Mouse (Mus musculus) adrenal gland, adult 18-20 months (tissue): Measurements from ENCODE around the gene Kmt2a. TPM values are rescaled to one million over a fixed set of nuclear protein-coding genes. Genes with fewer than 3 reads are reported as not detected.

Source experiments
- DNase-seq, 2 experiments: peaks; one replicate each; pipeline ENCODE4 v3.0.0; 2021 to 2022; ENCODE audit warnings: low spot score in 2 of 2
- total RNA-seq, 2 experiments: library from RNA; stranded (reverse); gene quantifications; 1 replicate in 1 of 2; 2 replicates in 1 of 2; pipeline ENCODE4 v1.2.3; 2021

The Kmt2a gene
- total RNA-seq, 2 experiments from 2014 or later, result 27.2 to 32.1 TPM

DNA sequence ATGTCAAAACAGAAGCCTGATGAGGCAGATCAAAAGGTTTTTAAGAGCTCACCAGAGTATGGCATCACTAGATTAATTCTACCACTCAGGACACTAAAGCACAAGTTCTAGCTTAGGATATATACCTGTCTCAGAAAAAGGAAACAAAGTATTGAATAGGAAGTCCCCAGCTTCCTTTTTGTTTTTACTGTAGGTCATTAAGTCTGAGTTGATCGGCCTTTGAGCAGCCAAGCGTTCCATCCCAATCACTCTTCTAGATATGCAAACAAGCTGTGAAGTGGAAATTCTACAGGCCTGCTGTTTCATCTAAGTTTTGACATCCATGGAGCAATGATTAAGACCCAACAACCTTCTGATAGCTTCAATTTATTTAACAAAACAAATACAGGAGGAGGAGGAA lies 120.2 kb downstream of the Kmt2a start:
- no peak for DNase-seq

Other genes with a start within 250 kb of the Kmt2a start
- gene Treh, start 208.1 kb downstream of the Kmt2a start, total RNA-seq, result not detected
- gene Phldb1, start 146.1 kb downstream of the Kmt2a start, total RNA-seq, result 10 to 100 TPM; 24.1 to 60.8 TPM
- 100 to 1,000 TPM; 139 to 168 TPM for gene Arcn1, start 113.5 kb downstream of the Kmt2a start, total RNA-seq
- 10 to 100 TPM; 54.0 to 57.6 TPM for gene Ift46, start 113.4 kb downstream of the Kmt2a start, total RNA-seq
- gene Tmem25, start 82.0 kb downstream of the Kmt2a start, total RNA-seq, result 1 to 10 TPM; 4.2 to 8.3 TPM
- 1 to 10 TPM; 2.7 to 4.1 TPM for gene Ttc36, start 78.2 kb downstream of the Kmt2a start, total RNA-seq
- gene Atp5l, start 39.4 kb upstream of the Kmt2a start, total RNA-seq, result 100 to 1,000 TPM; 593 to 763 TPM
- gene Ube4a, start 84.3 kb upstream of the Kmt2a start, total RNA-seq, result 100 to 1,000 TPM in 1 of 2 experiments, 10 to 100 TPM in 1; 85.6 to 103 TPM
- 1 to 10 TPM in 1 of 2 experiments, under 1 TPM in 1; 0.33 to 1.6 TPM for gene Cd3g, start 99.1 kb upstream of the Kmt2a start, total RNA-seq
- gene Cd3d, start 100.5 kb upstream of the Kmt2a start, total RNA-seq, result under 1 TPM in 1 of 2 experiments, not detected in 1; 0.93 TPM
- gene Cd3e, start 128.3 kb upstream of the Kmt2a start, total RNA-seq, result 1 to 10 TPM in 1 of 2 experiments, under 1 TPM in 1; 0.27 to 2.0 TPM
- gene Mpzl2, start 158.5 kb upstream of the Kmt2a start, total RNA-seq, result 10 to 100 TPM; 10.5 to 12.9 TPM
- gene Mpzl3, start 173.9 kb upstream of the Kmt2a start, total RNA-seq, result 1 to 10 TPM; 7.3 to 9.1 TPM
- gene Jaml, start 197.9 kb upstream of the Kmt2a start, total RNA-seq, result 1 to 10 TPM; 3.3 to 6.8 TPM
- gene Scn2b, start 236.5 kb upstream of the Kmt2a start, total RNA-seq, result 10 to 100 TPM; 11.1 to 11.2 TPM